Mouse (Mus musculus) CD8-positive naive resting alpha-beta T cell, adult 2 months (primary cell): ENCODE measurements around the gene Peli3.

ENCODE experiments used
- DNase-seq, 2 experiments: peaks; one replicate each; pipeline ENCODE4 v3.0.0; 2022; ENCODE audit warnings: low read depth in 2 of 2, low spot score in 2 of 2

Peli3 gene

DNA sequence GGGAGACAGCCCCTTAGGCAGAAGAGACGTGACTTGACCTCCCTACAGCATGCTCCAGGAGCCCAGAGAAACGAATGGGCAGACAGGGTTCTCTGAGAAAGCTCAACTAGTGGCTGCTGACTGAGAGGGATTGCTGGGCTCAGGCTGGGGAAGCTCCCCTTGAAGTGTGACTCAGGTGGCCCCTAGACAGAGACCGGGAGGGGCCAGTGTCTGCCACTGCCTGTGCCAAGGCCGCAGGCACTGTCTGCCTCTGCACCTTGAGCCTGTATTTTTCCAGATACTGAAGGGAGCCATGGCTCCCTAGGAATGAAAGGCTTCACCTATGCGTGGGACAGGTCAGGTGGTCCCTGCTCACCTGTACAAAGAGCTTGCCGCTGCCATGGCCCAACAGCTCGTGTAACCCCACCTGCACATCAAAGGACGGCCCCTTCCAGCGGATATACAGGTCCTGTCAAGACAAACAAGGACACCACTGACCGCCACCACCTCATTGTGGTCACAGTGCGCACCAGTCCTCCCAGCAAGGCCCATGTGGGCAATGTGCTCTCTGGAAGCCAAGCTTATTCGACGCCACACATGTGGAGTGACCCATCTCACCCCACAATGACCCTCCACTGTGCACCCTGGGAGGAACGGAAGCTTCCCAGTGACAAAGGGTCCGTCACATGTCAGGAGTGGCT lies 26.9 kb downstream of the Peli3 start:
- DNase-seq = no peak

DNA sequence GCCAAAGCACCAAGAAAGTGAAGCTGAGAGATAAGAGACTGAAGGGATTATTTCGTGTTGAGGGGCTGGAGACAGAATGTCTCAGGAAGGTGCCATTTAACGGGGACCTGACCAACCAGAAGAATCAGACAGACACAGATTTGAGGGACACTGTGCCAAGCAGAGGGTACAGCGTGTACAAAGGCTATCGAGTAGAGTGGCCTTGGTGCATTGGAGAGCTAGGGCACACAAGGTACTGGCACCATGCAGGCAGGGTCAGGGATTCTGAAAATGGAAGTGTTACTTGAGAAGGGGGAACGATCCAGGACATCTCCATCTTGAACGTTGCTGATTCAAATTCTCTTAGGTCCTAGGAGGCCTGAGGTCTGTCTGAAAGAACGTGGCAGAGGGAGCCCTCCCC lies 33.6 kb downstream of the Peli3 start:
- no peak for DNase-seq

DNA sequence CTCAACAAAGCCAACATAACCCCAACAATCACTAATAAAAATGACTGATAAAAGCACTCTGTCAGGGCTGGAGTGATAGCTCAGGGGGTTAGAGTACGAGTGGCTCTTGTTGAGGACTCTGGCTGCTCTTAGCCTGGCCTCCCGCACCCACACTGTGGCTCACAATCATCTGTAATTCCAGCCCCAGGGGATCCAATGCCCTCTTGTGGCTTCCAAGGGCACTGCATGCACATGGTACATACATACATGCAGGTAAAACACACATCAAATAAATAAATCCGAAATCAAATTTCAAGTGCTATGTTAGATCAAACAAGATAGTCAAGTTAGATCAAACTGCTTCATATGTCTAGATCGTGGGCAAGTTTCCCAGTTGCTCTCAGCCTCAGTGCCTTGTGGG lies 34.8 kb downstream of the Peli3 start:
- DNase-seq = peak in 1 of 2 experiments; percentile 16

DNA sequence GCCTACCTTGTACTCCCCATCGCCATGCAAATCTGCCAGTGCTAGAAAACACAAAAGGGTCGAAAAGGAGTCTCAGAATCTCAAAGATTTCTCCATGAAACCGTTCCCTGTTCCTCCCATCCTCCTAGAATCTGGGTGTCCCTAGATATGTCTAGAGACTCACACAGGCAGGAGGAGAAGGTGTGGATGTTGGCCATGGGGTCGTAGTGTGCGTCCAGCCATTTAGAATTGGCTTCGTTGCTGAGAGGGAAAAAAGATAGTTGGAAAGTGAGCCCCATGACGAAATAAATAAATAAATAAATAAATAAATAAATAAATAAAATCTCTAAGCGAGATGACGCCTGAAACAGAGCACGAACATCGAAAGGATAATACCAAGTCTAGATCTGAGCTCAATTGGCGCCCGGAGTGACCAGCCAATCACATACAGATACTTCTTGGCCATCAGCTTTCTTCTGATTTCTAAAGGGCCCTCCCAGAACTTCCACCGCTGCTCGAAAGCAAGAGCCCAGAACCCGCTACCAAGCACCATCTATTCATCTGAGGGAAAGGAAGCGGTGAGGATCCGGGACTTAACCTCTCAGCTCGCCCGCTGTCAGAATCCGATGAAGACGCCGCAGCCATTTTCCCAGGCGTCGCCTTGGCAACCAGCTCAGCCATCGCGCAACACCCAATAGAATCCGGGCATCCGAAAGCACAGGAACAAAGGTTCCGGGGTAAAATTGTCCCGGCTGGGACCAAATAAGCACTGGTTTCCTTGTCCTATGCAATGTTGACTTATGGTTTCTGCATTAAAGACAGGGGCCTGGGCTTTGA lies 36.7 kb downstream of the Peli3 start, which contains the start of gene Bbs1:
Bbs1 (minus strand) TSS at position 650 of the 816 bp plus-strand sequence.
- peak; percentile 64 to 70 for DNase-seq

DNA sequence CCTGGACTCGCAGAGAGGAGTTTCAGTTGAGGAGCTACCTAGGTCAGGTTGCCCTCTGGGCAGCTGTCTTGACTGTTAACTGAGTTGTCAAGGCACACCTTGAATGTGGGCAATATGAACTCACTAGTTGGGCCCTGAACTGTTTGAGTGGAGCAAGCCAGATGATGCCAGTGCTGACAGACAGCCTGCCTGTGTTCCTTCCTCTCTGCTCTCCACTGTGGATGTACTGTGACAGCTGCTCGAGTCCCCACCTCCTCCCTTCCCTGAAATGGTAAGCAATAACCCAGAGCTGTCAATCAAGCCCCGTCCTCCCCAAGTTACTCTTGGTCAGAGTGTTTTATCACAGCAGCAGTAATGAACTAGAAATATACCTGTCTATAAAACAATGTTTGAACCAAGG lies 43.0 kb downstream of the Peli3 start:
- no peak for DNase-seq

DNA sequence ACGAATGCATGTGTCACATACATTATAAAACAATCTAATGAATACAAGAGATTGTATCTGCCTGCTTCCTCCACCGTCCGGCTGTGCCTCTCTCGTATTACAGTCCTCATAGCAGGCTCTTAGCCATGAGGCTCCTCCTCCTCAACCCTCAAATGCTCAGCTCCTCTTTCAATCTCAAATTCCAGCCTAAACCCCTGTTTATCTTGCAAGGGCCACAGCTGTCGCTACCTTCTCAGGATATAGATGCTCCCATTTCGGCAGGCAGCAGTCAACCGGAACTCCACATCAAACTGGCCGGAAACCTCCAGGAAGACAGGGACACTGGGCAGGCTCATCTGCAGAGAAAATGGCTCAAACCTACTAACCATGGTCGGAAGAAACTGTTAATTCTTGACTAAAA lies 44.0 kb downstream of the Peli3 start:
- DNase-seq = no peak

DNA sequence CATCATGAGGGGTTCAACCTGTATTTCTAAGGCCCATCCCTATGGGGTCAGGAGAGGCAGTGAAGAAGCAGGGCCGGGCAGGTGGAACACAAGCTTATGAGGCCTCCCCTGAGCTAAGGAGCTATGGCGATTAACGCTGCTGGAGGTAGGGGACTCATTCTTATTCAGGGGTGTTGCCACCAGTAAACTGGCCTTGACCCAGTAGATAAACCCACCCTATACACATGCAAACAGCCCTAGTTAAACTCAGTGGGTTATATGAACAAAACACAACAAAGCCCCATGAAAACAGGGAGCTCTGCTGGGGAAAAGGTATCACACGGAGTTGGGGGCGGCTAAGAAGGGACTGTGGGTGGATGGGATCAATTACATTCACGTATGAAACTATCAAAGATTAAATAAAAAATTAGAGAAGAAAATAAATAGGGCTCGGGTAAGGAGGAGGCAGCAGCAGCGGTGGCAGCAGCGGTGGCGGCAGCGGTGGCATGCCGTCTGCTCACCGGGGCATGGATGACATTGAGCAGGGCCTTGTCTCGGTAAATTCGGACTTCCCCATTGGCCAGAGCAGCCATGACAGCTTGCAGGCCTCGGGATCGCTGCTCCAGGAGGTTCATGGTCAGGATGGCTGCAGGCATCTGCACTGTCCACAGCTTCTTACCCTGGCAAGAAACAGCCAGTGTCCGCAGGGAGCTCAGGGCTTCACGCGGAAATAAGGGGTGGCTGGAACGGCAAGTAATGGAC lies 46.0 kb downstream of the Peli3 start:
- DNase-seq = no peak

DNA sequence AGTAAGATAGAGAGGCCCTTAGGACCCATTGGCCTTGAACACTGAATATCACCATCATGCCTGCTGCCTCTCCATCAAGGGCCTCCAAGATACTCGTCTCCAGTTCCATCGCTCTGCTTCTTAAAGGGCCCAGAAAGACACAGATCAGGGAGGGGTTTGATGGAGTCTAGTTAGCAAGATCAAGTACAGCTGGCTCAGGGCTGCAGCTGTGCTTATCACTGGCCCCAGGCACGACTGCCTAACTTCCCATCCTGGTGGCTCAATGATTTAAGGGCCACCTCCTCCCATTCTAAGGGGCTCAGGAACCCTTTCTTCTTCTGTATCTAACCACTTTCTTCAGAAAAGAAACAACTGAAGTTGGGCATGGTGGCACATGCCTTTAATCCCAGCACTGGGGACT lies 51.1 kb downstream of the Peli3 start:
- DNase-seq = no peak

DNA sequence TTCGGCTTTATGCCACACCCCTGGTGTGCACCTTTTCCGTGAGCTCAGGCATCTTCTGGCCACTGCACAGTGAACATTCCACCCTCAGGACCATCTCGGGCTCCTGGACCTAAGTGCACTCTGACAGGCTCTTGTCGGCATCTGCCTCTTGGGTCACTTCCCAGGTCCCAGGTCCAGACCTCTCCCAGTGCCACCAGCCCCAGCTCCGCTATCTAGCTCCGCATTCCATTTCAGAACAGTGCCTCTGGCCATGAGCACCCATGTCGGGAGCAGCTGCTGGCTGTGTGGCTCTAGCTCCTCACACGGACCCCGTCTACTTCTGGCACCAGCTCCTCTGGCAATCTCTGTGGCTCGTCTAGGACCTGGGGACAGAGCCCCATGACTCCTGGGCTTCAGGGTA lies 53.1 kb downstream of the Peli3 start:
- no peak for DNase-seq

DNA sequence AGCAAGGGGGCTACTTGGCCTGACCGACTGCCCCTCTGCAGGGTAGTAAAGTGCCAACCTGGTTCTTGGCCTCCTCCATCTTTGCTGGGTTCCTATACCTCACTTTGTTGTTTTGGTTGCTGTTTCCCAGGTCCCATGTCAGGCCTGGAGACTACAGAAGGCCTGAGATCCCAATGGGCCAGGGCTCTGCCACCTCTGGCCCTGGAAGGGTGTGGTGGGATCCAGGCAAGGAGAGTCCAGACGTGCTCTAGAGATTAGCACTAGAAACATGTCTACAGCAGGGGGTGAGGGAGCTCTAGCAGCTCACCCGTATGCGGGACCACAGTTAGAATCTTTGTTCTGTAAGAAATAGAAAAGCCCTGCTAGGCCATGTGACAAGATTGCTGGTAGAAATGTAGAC lies 59.0 kb downstream of the Peli3 start:
- no peak for DNase-seq
